Mouse (Mus musculus): Measurements from ENCODE around the gene Herc6. TPM values are rescaled to one million over a fixed set of nuclear protein-coding genes. Genes with fewer than 3 reads are reported as not detected.
A peak's percentile ranks its signal among the peaks of the same experiment; 100 is the strongest.

The Herc6 gene
- polyA plus RNA-seq, 1 experiment from 2014 or later, result 3.0 TPM

GRCm38 (mm10) chr6:57702376-57702742 is 121.6 kb downstream of the Herc6 start, which contains the start of gene Lancl2:
Gene Lancl2, plus strand, starts transcription at chr6:57702540.
- H3K4me2 ChIP-seq (replicated peaks; ENCODE audit: low read depth, low read length), result peak within 1 kb of the TSS; percentile 67
- 0% methylated on average over 10 of the region's 10 CpGs for WGBS
- H3K9ac ChIP-seq (ENCODE audit: low read depth, low read length), result peak within 1 kb of the TSS; percentile 77
- H3K27ac ChIP-seq (ENCODE audit: low read depth, low read length), result peak within 1 kb of the TSS; percentile 94
- ATAC-seq (ENCODE audit: low FRiP score, low TSS enrichment), result peak; percentile 32
- peak within 1 kb of the TSS; percentile 75 for H3K4me3 ChIP-seq (ENCODE audit: low read length)
- H3K36me3 ChIP-seq (ENCODE audit: control insufficient read depth, insufficient read depth, low read length), result no peaks in the 10 kb centered on the region
- H3K4me1 ChIP-seq (ENCODE audit: control insufficient read depth, insufficient read depth, low read length), result no peaks in the 10 kb centered on the region
- H3K27me3 ChIP-seq (ENCODE audit: control insufficient read depth, insufficient read depth, low read length), result no peaks in the 10 kb centered on the region
- no peaks in the 10 kb centered on the region for H3K9me3 ChIP-seq (ENCODE audit: control insufficient read depth, low read length)

GRCm38 (mm10) chr6:57702743-57703499 is 122.1 kb downstream of the Herc6 start:
- Histone ChIP-seq H3K9ac (ENCODE audit: low read depth, low read length) (peak overlapping the region; percentile 77), H3K27ac (ENCODE audit: low read depth, low read length) (peak overlapping the region; percentile 94), H3K4me3 (ENCODE audit: low read length) (peak overlapping the region; percentile 75), H3K9me3 (ENCODE audit: control insufficient read depth, low read length) (no peaks in the 10 kb centered on the region), H3K27me3 (ENCODE audit: control insufficient read depth, insufficient read depth, low read length) (no peaks in the 10 kb centered on the region), H3K36me3 (ENCODE audit: control insufficient read depth, insufficient read depth, low read length) (no peaks in the 10 kb centered on the region), H3K4me2 (replicated peaks; ENCODE audit: low read depth, low read length) (peak overlapping the region; percentile 67), H3K4me1 (ENCODE audit: control insufficient read depth, insufficient read depth, low read length) (no peaks in the 10 kb centered on the region)
- under 1% methylated on average over 59 of the region's 59 CpGs for WGBS
- peak; percentile 99 for ATAC-seq (ENCODE audit: low FRiP score, low TSS enrichment)

- Histone ChIP-seq H3K27ac (ENCODE audit: low read depth, low read length) (peak overlapping the region; percentile 94), H3K4me3 (ENCODE audit: low read length) (peak overlapping the region; percentile 75), H3K9ac (ENCODE audit: low read depth, low read length) (peak overlapping the region; percentile 77), H3K27me3 (ENCODE audit: control insufficient read depth, insufficient read depth, low read length) (no peaks in the 10 kb centered on the region), H3K36me3 (ENCODE audit: control insufficient read depth, insufficient read depth, low read length) (no peaks in the 10 kb centered on the region), H3K9me3 (ENCODE audit: control insufficient read depth, low read length) (no peaks in the 10 kb centered on the region), H3K4me2 (replicated peaks; ENCODE audit: low read depth, low read length) (peak overlapping the region; percentile 67), H3K4me1 (ENCODE audit: control insufficient read depth, insufficient read depth, low read length) (no peaks in the 10 kb centered on the region)
- 32% methylated on average over 2 of the region's 2 CpGs for WGBS
- ATAC-seq (ENCODE audit: low FRiP score, low TSS enrichment), result peak; percentile 29
Observed at GRCm38 (mm10) chr6:57703703-57704102, 122.9 kb downstream of the Herc6 start.

- 98% methylated on average over 1 of the region's 1 CpGs for WGBS
- H3K36me3 ChIP-seq (ENCODE audit: control insufficient read depth, insufficient read depth, low read length), result no peaks in the 10 kb centered on the region
- H3K27me3 ChIP-seq (ENCODE audit: control insufficient read depth, insufficient read depth, low read length), result no peaks in the 10 kb centered on the region
- no peak for ATAC-seq (ENCODE audit: low FRiP score, low TSS enrichment)
- no peak overlapping the region for H3K9ac ChIP-seq (ENCODE audit: low read depth, low read length)
- no peaks in the 10 kb centered on the region for H3K9me3 ChIP-seq (ENCODE audit: control insufficient read depth, low read length)
- H3K4me2 ChIP-seq (replicated peaks; ENCODE audit: low read depth, low read length), result no peak overlapping the region
- no peak overlapping the region for H3K27ac ChIP-seq (ENCODE audit: low read depth, low read length)
- no peak overlapping the region for H3K4me3 ChIP-seq (ENCODE audit: low read length)
- no peaks in the 10 kb centered on the region for H3K4me1 ChIP-seq (ENCODE audit: control insufficient read depth, insufficient read depth, low read length)
Observed at GRCm38 (mm10) chr6:57706721-57707120, 125.9 kb downstream of the Herc6 start.

- Histone ChIP-seq H3K27me3 (ENCODE audit: control insufficient read depth, insufficient read depth, low read length) (no peaks in the 10 kb centered on the region), H3K4me1 (ENCODE audit: control insufficient read depth, insufficient read depth, low read length) (no peaks in the 10 kb centered on the region), H3K4me3 (ENCODE audit: low read length) (no peak overlapping the region), H3K27ac (ENCODE audit: low read depth, low read length) (no peak overlapping the region), H3K4me2 (replicated peaks; ENCODE audit: low read depth, low read length) (no peak overlapping the region), H3K36me3 (ENCODE audit: control insufficient read depth, insufficient read depth, low read length) (no peaks in the 10 kb centered on the region), H3K9me3 (ENCODE audit: control insufficient read depth, low read length) (no peaks in the 10 kb centered on the region), H3K9ac (ENCODE audit: low read depth, low read length) (no peak overlapping the region)
- WGBS, result 8% methylated on average over 1 of the region's 1 CpGs
- ATAC-seq (ENCODE audit: low FRiP score, low TSS enrichment), result peak; percentile 71; the same call in 1 of the 2 replicates
Observed at GRCm38 (mm10) chr6:57711726-57712125, 130.9 kb downstream of the Herc6 start.

Other genes with a start within 250 kb of the Herc6 start
- gene Vmn1r17, start 217.3 kb upstream of the Herc6 start, polyA plus RNA-seq (2014; fragmentation: Nextera tagmentation; extraction: Ambion mirVana), result not detected in 2 replicates
- gene Vmn1r18, start 185.2 kb upstream of the Herc6 start, polyA plus RNA-seq (2014; fragmentation: Nextera tagmentation; extraction: Ambion mirVana), result not detected in 2 replicates
- gene Vmn1r19, start 177.2 kb upstream of the Herc6 start, polyA plus RNA-seq (2014; fragmentation: Nextera tagmentation; extraction: Ambion mirVana), result not detected in 2 replicates
- not detected in 2 replicates for gene Vmn1r20, start 152.1 kb upstream of the Herc6 start, polyA plus RNA-seq (2014; fragmentation: Nextera tagmentation; extraction: Ambion mirVana)
- gene Ppm1k, start 45.5 kb upstream of the Herc6 start, polyA plus RNA-seq (2014; fragmentation: Nextera tagmentation; extraction: Ambion mirVana), result 3.4 and 5.0 TPM in 2 replicates
- gene Pyurf, start 111.1 kb downstream of the Herc6 start, polyA plus RNA-seq (2014; fragmentation: Nextera tagmentation; extraction: Ambion mirVana), result 22.8 and 26.3 TPM in 2 replicates
- 24.3 and 37.7 TPM in 2 replicates for gene Lancl2, start 121.5 kb downstream of the Herc6 start, polyA plus RNA-seq (2014; fragmentation: Nextera tagmentation; extraction: Ambion mirVana)
- 17.2 and 23.5 TPM in 2 replicates for gene Vopp1, start 244.2 kb downstream of the Herc6 start, polyA plus RNA-seq (2014; fragmentation: Nextera tagmentation; extraction: Ambion mirVana)

Measured in kidney, embryonic 14.5 days (tissue).